Mouse (Mus musculus) midbrain, embryonic 14.5 days (tissue): ENCODE data around the gene Insig2. TPM values are rescaled to one million over a fixed set of nuclear protein-coding genes. Genes with fewer than 3 reads are reported as not detected.

Experiments used
- ATAC-seq: fragments of 200-750 bp; cut with Nextera tagmentation; 2 replicates; pipeline ENCODE4 v1.8.0; 2017; ENCODE audit warnings: moderate number of reproducible peaks, moderate library complexity; ENCODE audit not compliant: low FRiP score, low TSS enrichment
- DNase-seq: peaks from one replicate; pipeline ENCODE4 v3.0.0-alpha.2; 2015
- H3K27ac ChIP-seq: fragments of 300-500 bp; sonication (generic); replicated peaks from 2 replicates; pipeline ENCODE4 v1.5.1; 2014; ENCODE audit warnings: mild to moderate bottlenecking, low read depth, low read length, moderate library complexity
- H3K27me3 ChIP-seq: fragments of 300-500 bp; sonication (generic); 2 replicates; pipeline ENCODE4 v1.6.1; 2014; ENCODE audit warnings: low read length, control low read depth, mixed read lengths; ENCODE audit not compliant: control insufficient read depth, insufficient read depth
- H3K36me3 ChIP-seq: fragments of 300-500 bp; sonication (generic); 2 replicates; pipeline ENCODE4 v1.6.1; 2014; ENCODE audit warnings: low read length, control low read depth; ENCODE audit not compliant: control insufficient read depth, insufficient read depth
- H3K4me1 ChIP-seq: fragments of 300-500 bp; sonication (generic); 2 replicates; pipeline ENCODE4 v1.6.1; 2014; ENCODE audit warnings: mild to moderate bottlenecking, antibody characterized with exemption, low read length, control low read depth; ENCODE audit not compliant: control insufficient read depth, insufficient read depth
- H3K4me2 ChIP-seq: fragments of 300-500 bp; sonication (generic); 2 replicates; pipeline ENCODE4 v1.6.1; 2014; ENCODE audit warnings: mild to moderate bottlenecking, low read length, moderate library complexity
- H3K4me3 ChIP-seq: fragments of 300-500 bp; sonication (generic); replicated peaks from 2 replicates; pipeline ENCODE4 v1.5.1; 2014; ENCODE audit warnings: low read depth, low read length
- H3K9ac ChIP-seq: fragments of 300-500 bp; sonication (generic); replicated peaks from 2 replicates; pipeline ENCODE4 v1.6.1; 2014; ENCODE audit warnings: mild to moderate bottlenecking, low read length, moderate library complexity
- H3K9me3 ChIP-seq: fragments of 300-500 bp; sonication (generic); 2 replicates; pipeline ENCODE4 v1.6.1; 2016; ENCODE audit warnings: low read length, control low read depth, mixed read lengths; ENCODE audit not compliant: control insufficient read depth
- WGBS: fragments of 180-500 bp; shearing (Covaris S2); extraction: QIAGEN DNeasy Blood & Tissue Kit; methylation state at CpG from one replicate; pipeline ENCODE4 v1.1.7; 2014; 5-methylcytosine and 5-hydroxymethylcytosine counted together
- polyA plus RNA-seq: library from polyadenylated mRNA; unstranded; fragments of >200 nt; fragmentation: Nextera tagmentation; extraction: Ambion mirVana; gene quantifications from 2 replicates; pipeline ENCODE4 v1.2.1, GENCODE M21; 2014

The Insig2 gene
- polyA plus RNA-seq, 1 experiment from 2014 or later = 28.6 TPM

DNA sequence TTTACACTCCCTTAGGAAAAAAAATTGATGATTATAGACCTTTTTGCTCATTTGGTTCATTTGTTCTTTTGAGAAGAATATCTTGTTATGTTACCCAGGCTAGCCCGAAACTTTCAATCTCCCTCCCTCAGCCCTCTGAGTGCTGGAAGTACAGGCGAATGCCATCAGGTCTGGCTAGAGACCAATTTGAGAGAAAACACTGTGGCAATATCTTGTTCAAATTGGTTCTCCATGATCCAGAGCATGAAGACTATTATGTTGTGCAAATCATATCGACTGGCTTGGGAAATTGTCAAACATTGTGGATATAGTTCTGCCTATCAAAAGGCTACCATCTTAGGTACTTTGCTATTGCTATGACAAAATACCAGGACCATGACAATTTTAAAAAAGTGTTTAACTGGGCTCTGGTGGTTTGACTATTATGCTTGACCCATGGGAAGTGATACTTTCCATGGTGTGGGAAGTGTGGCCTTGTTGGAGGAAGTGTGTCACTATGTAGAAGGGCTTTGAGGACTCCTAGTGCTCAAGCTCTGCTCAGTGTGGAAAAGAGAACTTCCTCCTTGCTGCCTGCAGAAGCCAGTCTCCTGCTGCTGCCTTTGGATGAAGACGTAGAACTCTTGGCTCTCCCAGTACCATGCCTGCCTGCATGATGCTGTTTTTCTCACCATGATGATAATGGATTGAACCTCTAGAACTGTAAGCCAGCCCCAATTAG, 1.8 kb upstream of the Insig2 start:
- Histone ChIP-seq H3K9ac (no peak overlapping the region), H3K36me3 (no peaks in the 10 kb centered on the region), H3K27me3 (no peaks in the 10 kb centered on the region), H3K27ac (no peak overlapping the region), H3K9me3 (no peaks in the 10 kb centered on the region), H3K4me1 (0 out of 2 replicates have a peak, but pooled peaks cover 3% of the 10 kb centered on the region), H3K4me2 (no peak overlapping the region), H3K4me3 (no peak overlapping the region)
- DNase-seq (no peak), ATAC-seq (no peak)
- WGBS = 94% methylated on average over 4 of the region's 4 CpGs

DNA sequence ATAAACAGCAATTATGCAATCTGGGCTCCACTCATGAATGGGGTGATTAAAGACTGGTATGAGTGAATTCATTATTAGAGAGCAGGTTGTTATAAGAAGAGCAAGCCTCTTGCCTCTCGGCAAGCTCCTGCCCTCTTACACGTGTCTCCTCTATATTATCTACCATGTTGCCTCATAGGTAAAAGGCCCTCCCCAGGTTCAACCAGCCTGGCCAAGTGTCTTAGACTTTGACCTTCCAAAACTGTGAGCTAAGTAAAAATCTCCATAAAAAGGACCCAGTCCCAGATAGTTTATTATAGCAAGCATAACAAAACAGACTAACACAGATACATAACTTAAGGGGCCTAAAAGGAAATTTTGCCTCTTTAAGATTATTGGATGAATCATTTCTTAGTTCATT, 1.8 kb downstream of the Insig2 start:
- H3K27me3 ChIP-seq = no peaks in the 10 kb centered on the region
- 97% methylated on average over 2 of the region's 2 CpGs for WGBS
- H3K36me3 ChIP-seq = no peaks in the 10 kb centered on the region
- H3K4me1 ChIP-seq = peaks cover 22% of the 10 kb centered on the region
- no peak for ATAC-seq
- no peak for DNase-seq
- no peak overlapping the region for H3K9ac ChIP-seq
- no peak overlapping the region for H3K4me2 ChIP-seq
- no peak overlapping the region for H3K4me3 ChIP-seq
- no peaks in the 10 kb centered on the region for H3K9me3 ChIP-seq
- H3K27ac ChIP-seq = no peak overlapping the region

DNA sequence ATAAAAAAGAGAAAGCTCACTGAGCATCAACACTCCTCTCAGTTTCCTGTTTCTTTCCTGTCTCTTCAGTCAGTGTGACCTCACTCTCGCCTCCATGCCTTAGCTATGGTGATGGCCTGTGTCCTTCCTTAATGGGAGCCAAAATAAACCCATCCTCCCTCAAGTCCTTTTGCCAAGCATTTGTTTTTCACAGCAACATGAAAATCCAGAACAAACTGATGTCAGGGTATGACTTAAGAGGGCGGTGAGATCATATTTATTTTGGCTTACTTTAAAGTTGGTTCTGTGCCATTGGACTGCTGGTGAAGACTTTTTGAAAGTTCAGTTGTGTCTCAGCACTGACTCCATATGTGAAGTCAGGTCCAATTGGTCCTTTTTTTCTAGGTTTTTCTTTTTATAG, 3.0 kb downstream of the Insig2 start:
- H3K9ac ChIP-seq = no peak overlapping the region
- H3K27ac ChIP-seq = no peak overlapping the region
- DNase-seq = no peak
- no peaks in the 10 kb centered on the region for H3K36me3 ChIP-seq
- H3K4me1 ChIP-seq = peaks cover 22% of the 10 kb centered on the region
- no peaks in the 10 kb centered on the region for H3K9me3 ChIP-seq
- no peak overlapping the region for H3K4me3 ChIP-seq
- WGBS = 96% methylated on average over 2 of the region's 2 CpGs
- no peak overlapping the region; the same call in 1 of the 2 replicates for H3K4me2 ChIP-seq
- no peak for ATAC-seq
- H3K27me3 ChIP-seq = no peaks in the 10 kb centered on the region

DNA sequence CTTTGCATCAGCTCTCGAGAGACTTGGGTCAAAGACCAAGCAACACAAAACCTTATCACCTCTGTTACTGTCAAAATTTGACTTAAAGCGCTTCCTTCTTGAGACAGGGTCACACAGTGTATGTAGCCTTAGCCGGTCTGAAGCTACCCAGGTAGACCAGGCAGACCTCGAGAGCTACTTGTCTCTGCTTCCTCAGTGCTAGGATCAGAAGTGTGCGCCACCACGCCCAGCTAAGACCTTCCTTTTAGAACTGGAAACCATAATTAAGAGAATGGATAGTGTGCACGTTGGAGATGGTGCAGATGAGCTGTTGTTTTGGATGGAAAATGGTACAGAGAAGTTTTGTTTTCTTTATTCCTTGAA, 4.2 kb downstream of the Insig2 start:
- H3K9ac ChIP-seq = peak overlapping the region; percentile 83
- H3K27me3 ChIP-seq = no peaks in the 10 kb centered on the region
- peak overlapping the region; percentile 93 for H3K27ac ChIP-seq
- peaks cover 22% of the 10 kb centered on the region for H3K4me1 ChIP-seq
- peak overlapping the region; percentile 91 for H3K4me2 ChIP-seq
- H3K9me3 ChIP-seq = no peaks in the 10 kb centered on the region
- H3K36me3 ChIP-seq = no peaks in the 10 kb centered on the region
- peak; percentile 59 for ATAC-seq
- 5% methylated on average over 7 of the region's 7 CpGs for WGBS
- DNase-seq = no peak
- H3K4me3 ChIP-seq = peak overlapping the region; percentile 86

DNA sequence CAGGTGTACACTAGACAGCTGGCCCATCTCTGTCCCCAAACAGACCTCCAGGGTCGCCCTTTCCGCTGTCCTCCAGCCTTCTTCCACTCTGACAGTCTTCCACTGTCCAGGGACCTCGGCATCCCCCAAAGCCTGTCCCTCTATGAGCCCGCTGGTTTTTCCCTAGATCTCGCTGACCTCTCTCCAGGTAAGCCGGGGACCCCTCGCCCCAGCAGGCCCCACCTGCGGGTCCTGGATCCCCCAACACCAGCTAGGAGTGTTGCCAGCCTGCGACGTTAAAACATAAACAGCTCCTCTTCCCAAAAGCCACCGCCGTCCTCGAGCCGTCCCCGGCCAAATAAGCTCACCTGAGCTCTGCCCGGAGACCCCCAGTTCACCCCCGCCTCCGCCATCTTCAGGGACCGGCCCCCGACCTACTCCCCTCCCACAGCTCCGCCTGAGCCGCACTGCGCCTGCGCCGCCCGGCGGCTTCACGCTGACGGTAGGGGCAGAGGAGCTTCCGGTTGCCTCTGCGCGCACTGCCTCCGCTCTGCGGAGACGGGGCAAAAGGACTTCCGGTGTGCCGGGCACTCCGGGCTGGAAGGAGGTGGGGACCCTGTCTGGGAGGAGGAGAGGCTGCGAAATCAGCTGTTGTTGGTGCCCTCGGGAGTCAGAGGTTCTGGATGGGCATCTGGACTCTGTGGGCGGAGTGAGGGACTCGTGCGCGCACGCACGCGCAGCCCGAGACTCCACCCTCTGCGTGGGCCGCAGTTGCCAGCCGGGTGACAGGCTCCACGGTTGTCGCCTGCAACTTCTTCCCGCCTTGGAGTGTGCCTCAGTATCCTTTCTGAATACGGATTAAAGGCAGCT, 4.8 kb downstream of the Insig2 start:
- Histone ChIP-seq H3K27ac (peak overlapping the region; percentile 93), H3K4me1 (peaks cover 22% of the 10 kb centered on the region), H3K36me3 (no peaks in the 10 kb centered on the region), H3K4me2 (peak overlapping the region; percentile 91), H3K4me3 (peak overlapping the region; percentile 86), H3K9me3 (no peaks in the 10 kb centered on the region), H3K27me3 (no peaks in the 10 kb centered on the region), H3K9ac (peak overlapping the region; percentile 83)
- DNase-seq = peak; percentile 97
- under 1% methylated on average over 55 of the region's 55 CpGs for WGBS
- ATAC-seq = peak; percentile 98

DNA sequence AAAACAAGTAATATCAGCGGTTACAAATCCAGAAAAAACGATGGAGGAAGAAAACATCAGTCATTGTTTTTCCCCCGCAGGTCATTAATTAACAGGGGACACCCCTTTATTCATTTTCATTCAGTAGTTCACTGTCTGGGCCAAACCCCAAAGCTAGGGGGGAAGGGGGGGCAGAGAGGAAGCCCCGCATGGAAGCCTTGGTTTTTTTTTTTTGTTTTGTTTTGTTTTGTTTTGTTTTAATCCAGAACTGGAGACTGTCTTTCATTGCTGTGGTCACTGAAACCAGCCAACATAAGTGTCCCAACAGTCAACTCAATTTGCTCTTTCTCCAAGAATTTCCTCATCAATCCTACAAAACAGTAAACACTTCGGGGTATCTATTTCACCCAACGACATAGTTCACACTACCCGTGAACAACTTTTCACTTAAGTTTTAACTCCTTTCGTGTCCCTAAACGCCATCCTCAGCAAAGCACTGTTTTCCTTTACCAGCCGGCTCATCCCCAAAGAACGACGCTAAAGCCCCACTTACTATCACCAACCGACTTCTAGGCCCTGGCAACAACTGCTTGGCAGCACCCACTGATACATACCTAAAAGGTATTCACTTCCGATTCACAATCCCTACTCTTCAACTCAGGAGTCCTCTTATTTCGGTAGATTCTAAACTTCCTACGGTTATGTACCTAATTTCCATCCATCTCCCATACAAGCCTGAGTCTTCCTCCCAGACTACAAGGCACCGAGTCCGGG, 5.6 kb downstream of the Insig2 start:
- ATAC-seq (no peak), DNase-seq (peak; percentile 7)
- peak overlapping the region; percentile 93; the same call in 1 of the 2 replicates for H3K27ac ChIP-seq

DNA sequence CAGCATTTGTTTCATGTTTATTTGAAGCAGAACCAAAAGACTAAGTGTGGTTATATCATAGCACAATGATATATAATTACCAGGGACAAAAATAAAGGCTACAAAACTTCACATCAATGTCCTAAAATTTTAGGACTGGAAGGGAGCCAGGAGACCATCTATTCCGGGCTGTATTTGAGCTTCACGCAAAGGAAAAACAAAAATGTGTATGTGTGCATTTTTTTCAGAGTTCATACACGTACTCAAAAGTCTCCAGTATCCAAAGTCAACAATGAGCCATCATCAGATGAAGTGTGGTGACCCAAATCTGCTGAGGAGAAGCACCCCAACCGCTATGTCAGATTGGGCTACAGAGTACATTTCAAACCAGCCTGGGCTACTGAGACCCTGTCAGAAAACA, 8.9 kb downstream of the Insig2 start:
- Histone ChIP-seq H3K9ac (no peak overlapping the region), H3K36me3 (peaks cover 6% of the 10 kb centered on the region; the same call in 1 of the 2 replicates), H3K4me2 (no peak overlapping the region), H3K9me3 (no peaks in the 10 kb centered on the region), H3K4me1 (peaks cover 15% of the 10 kb centered on the region), H3K27ac (no peak overlapping the region), H3K27me3 (no peaks in the 10 kb centered on the region), H3K4me3 (no peak overlapping the region)
- ATAC-seq = no peak
- 86% methylated on average over 4 of the region's 4 CpGs for WGBS
- DNase-seq = no peak

More for the DNA sequence above, 5.6 kb downstream of the Insig2 start:
- Histone ChIP-seq H3K27me3 (no peaks in the 10 kb centered on the region), H3K4me2 (peak overlapping the region; percentile 91), H3K9ac (peak overlapping the region; percentile 83), H3K9me3 (no peaks in the 10 kb centered on the region), H3K36me3 (no peaks in the 10 kb centered on the region), H3K4me1 (peaks cover 22% of the 10 kb centered on the region), H3K4me3 (peak overlapping the region; percentile 86)
- 31% methylated on average over 18 of the region's 18 CpGs for WGBS

DNA sequence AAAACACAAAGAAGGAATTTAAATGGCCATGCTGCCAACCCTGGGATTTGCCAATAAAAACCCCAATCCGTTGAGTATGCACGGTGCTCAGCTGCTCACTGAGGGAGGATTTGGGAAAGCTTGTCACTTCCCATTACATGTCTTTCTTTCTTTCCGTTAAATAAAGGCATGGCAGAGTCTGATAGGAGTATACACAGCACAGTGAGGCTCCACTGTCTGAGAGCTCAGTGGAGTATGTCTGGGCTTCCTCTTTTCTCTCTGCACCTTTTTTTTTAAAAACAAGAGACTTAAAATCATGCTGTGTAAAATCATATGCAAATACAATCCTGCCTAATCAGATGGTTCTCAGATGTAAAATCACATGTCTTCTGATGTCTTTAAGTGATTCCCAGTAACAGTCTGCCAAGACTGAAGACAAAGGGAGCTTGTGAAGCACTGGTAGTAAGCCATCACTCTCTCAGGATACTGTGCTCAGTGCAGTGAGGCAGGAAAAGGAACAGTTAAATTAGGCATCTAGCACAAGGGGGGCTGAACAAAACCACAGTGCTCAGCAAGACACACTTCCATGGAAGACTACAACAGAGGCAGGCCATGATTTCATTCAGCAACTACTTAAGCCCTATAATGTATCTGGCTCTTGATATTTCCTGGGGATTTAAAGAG, 17.5 kb downstream of the Insig2 start:
- Histone ChIP-seq H3K4me3 (no peak overlapping the region), H3K4me2 (peak overlapping the region; percentile 7; the same call in 1 of the 2 replicates), H3K27me3 (no peaks in the 10 kb centered on the region), H3K9me3 (no peaks in the 10 kb centered on the region), H3K36me3 (peaks cover 22% of the 10 kb centered on the region), H3K4me1 (peaks cover 21% of the 10 kb centered on the region), H3K9ac (no peak overlapping the region), H3K27ac (peak overlapping the region; percentile 87)
- DNase-seq (peak; percentile 74), ATAC-seq (peak; percentile 91)
- WGBS = 16% methylated on average over 3 of the region's 3 CpGs
